Mouse (Mus musculus) hematopoietic stem cell, adult 5-6 weeks (primary cell): Measurements from ENCODE around the gene Tescl. TPM values are rescaled to one million over a fixed set of nuclear protein-coding genes. Genes with fewer than 3 reads are reported as not detected.

Experiments used
- ATAC-seq, 2 experiments: fragments of 125-278 bp in 1 of 2; replicated peaks in 1 of 2; 2 replicates each; pipeline ENCODE4 v1.8.0; 2016 to 2017; ENCODE audit warnings: inconsistent platforms in 2 of 2, mild to moderate bottlenecking in 2 of 2, moderate number of reproducible peaks in 2 of 2, low read depth in 1 of 2, moderate TSS enrichment in 1 of 2; ENCODE audit not compliant: low FRiP score in 2 of 2, poor library complexity in 2 of 2, severe bottlenecking in 2 of 2, insufficient read depth in 1 of 2, low TSS enrichment in 1 of 2
- total RNA-seq: library from RNA; stranded (forward); fragments of 172-1452, 232-1000 nt; gene quantifications from 2 replicates; pipeline ENCODE4 v1.2.3, GENCODE M21; 2017

Tescl gene
- total RNA-seq, 1 experiment from 2014 or later: not detected

DNA sequence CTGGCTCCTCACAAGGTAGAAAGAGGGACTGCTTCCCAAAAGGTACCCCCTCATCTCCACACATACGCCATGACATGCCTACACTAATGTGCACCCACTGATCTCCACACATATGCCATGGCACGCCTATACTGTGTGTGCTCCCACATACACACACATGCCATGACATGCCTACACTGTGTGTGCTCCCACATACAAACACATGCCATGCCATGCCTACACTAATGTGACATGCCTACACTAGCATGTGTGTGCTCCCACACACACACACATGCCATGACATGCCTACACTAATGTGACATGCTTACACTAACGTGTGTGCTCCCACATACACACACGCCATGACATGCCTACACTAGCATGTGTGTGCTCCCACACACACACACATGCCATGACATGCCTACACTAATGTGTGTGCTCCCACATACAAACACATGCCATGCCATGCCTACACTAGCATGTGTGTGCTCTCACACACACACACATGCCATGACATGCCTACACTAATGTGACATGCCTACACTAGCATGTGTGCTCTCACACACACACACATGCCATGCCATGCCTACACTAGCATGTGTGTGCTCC is 43.5 kb downstream of the Tescl start:
- no peak; a peak in 1 of 4 replicates for ATAC-seq

DNA sequence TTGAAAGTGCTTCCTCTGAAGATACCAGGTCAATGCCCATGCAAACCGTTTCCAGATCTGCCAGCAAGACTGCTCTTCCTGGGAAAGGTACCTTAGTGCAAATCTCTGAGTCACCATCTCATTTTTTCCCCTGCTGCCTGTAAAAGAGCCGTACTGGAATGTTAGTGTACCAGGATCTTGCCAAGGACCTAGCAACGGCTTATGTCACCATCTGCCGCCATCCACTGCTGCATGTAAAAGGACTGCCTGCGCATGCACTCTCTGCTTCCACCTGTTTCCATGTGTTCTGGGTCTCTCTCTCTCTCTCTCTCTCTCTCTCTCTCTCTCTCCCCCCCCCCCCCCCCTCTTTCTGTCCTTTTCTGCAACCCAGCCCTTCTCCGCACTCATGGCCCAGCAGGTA is 45.2 kb downstream of the Tescl start:
- no peak for ATAC-seq

DNA sequence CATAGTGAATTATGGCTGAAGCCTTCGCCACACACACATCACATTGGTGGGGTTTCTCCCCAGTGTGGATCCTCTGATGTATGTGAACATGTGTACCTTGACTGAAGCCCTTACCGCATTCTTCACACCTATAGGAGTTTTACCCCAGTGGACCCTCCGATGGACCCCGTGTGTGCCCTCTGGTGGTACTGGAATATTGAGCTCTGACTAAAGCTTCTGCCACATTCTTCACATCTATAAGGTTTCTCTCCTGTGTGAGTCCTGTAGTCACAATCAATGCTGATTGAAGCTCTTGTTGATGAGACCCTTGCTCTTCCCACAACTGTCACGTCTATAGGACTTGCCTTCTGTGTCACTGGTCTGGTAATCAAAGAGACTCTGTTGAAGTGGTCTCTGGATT is 46.1 kb downstream of the Tescl start:
- ATAC-seq: 0 out of 4 replicates have a peak, but pooled peaks of 1 of the 2 experiments have one; percentile 10

DNA sequence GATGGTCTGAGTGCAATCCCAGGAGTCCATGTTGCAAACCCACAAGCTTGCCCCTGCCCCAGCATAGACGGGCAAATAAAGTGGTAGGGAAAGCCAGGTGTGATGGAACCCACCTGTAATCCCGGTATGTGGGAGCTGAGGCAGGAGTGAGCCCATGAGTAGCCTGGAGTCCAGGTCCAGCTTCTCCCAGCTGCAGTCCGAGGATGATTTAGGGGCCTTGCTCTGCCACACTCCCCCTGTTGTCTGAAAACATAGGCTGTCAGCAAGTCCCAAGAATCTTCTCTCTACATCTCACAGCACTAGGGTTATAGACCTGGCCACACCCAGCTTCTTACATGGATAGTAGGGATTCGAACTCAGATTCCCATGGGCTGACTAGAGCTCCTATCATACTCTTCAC is 46.8 kb downstream of the Tescl start:
- ATAC-seq: no peak

DNA sequence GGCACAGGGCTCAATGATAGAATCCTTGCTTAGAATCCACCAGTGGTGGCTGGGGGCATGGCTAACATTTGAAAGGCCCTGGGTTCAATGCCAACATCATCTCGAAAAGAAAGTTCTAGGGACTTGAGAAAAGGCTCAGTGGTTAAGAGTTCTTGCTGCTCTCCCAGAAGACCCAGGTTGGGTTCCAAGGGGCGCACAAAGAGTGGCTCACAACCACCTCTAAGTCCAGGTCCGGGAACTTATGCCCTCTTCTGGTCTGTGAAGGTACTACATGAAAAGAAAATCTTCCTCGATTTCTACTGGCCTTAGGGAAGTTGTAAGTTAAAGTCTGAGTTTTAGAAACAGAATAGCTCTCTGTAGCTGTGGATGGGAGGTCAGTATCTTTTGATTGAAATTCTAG is 47.6 kb downstream of the Tescl start:
- no peak for ATAC-seq

Other genes with a start within 250 kb of the Tescl start
- gene Zfp112, start 221.6 kb downstream of the Tescl start, total RNA-seq: 0.60 and 1.1 TPM in 2 replicates
- 10.6 and 19.4 TPM in 2 replicates for gene Zfp235, start 199.8 kb downstream of the Tescl start, total RNA-seq
- 2.7 and 2.8 TPM in 2 replicates for gene Zfp114, start 158.9 kb downstream of the Tescl start, total RNA-seq
- 13.8 and 15.4 TPM in 2 replicates for gene Zfp111, start 122.5 kb downstream of the Tescl start, total RNA-seq
- 10.6 and 12.9 TPM in 2 replicates for gene Zfp109, start 96.4 kb downstream of the Tescl start, total RNA-seq
- 2.0 and 4.6 TPM in 2 replicates for gene Zfp108, start 79.1 kb downstream of the Tescl start, total RNA-seq
- gene Zfp93, start 63.5 kb downstream of the Tescl start, total RNA-seq: 5.1 and 9.1 TPM in 2 replicates
- 23.2 and 24.6 TPM in 2 replicates for gene Zfp61, start 32.7 kb downstream of the Tescl start, total RNA-seq
- 5.5 and 6.5 TPM in 2 replicates for gene Zfp94, start 17.3 kb downstream of the Tescl start, total RNA-seq
- gene Lypd5, start 15.3 kb upstream of the Tescl start, total RNA-seq: not detected in 2 replicates
- gene Kcnn4, start 36.3 kb upstream of the Tescl start, total RNA-seq: 75.9 and 80.8 TPM in 2 replicates
- 15.6 and 21.3 TPM in 2 replicates for gene Smg9, start 65.7 kb upstream of the Tescl start, total RNA-seq
- not detected in 2 replicates for gene Irgc1, start 118.4 kb upstream of the Tescl start, total RNA-seq
- 37.1 and 53.2 TPM in 2 replicates for gene Plaur, start 128.5 kb upstream of the Tescl start, total RNA-seq
- gene Cadm4, start 148.1 kb upstream of the Tescl start, total RNA-seq: 0.35 TPM in 1 of 2 replicates, not detected in the other
- gene Zfp428, start 173.1 kb upstream of the Tescl start, total RNA-seq: 1.1 and 5.1 TPM in 2 replicates
- not detected in 2 replicates for gene AC161166.1, start 178.5 kb upstream of the Tescl start, total RNA-seq
- 6.8 and 8.0 TPM in 2 replicates for gene Irgq, start 196.8 kb upstream of the Tescl start, total RNA-seq
- gene Pinlyp, start 212.2 kb upstream of the Tescl start, total RNA-seq: not detected in 2 replicates
- gene Xrcc1, start 212.4 kb upstream of the Tescl start, total RNA-seq: 42.9 and 43.3 TPM in 2 replicates